Mouse (Mus musculus): ENCODE measurements around the gene Zfp512b.

Gene Zfp512b

DNA sequence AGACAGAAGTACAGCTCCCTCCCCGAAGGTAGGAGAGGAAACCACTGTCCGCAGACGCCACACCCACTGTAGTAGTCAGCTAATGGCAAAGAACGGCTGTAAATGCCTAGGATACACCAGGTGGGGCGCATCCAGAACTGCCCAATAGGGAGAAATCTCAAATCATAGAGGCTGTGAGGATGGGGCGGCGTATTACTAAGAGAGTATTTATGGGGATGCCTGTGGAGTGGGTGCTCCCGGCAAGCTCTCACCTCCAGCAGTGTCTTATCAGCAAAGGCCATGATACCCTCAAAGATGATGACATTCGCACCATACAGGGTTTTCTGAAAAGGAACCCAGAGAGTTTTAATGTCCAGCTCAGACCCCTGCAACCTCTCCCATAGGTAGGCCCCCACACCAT lies 18.6 kb downstream of the Zfp512b start:
- no peak for DNase-seq (ENCODE audit: extremely low spot score, low read depth, low spot score)

DNA sequence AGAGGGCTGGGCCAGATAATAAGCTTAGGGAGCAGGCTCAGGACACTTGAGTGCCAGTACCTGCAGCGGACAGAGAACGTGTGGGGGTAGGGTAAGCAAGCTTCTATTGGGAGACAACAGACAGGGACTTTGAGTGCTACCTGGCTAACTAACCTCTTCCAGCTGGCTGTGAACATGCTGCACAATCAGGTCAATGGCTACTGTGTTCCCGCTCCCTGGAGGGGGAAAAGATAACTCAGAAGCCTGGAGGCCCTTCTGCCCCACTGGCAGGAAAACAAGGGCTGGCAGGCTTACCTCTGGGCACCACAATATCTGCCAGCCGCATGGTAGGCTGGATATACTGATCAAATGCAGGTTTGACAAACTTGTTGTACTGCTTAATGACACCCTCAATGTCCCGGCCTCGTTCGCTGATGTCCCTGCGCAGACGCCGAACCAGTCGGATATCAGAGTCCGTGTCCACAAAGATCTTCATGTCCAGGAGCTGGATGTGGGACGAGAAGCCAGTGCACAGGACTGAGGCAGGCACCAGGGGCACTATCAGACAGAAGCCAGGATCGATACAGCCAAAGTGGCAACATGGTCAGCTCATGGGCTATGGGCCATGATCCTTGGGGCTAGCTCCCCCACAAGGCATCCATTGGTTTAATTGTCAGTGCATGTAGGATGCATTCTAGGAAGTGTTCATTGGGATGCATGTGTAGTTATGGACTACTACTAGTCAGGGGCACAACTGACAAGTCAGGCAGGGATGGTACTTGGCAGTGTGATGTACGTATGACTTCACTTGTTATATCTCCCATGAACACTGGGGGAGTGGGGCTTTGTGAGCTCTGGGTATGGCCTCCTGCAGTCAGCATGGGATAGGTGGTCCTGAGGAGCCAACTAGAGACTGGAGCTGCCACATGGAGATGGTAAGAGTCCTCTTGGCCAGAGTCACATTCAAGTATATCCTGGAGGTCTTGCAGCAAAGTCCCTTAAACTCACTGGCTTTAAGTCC lies 19.4 kb downstream of the Zfp512b start:
- no peak for DNase-seq (ENCODE audit: extremely low spot score, low read depth, low spot score)

DNA sequence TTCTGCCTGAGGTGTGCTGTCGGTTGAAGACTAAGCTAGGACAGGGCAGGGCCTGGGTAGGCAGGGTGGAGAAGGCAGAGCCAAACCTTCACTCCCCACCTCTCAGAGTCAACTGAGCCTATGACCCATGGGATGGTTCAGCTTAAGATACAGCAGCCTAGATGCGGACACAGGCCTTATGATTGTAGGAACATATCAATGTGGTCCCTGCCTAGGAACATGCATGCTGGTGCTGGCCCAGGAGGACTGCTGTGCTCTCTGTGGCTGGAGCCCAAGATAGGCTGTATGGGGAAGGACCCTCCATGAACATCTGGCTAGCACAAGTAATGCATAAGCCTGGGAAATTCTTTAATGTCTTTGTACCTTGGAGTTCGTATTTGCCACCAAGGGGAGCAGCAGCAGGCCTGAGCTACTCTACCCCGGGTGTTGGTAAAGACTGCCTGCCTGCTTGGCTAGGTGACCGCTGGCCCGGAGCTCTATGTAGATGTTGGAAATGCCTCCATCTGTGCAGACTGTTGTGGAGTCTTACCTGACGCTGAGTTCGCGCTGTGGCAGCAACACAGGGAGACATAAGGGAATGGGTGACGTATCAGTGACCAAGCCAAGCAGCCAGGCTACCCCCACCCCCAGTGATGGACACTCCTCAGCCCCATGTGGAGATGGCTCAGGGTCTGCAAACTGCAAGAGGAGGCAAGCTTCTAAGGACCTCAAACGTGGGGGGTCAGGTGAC lies 20.5 kb downstream of the Zfp512b start:
- no peak for DNase-seq (ENCODE audit: extremely low spot score, low read depth, low spot score)

DNA sequence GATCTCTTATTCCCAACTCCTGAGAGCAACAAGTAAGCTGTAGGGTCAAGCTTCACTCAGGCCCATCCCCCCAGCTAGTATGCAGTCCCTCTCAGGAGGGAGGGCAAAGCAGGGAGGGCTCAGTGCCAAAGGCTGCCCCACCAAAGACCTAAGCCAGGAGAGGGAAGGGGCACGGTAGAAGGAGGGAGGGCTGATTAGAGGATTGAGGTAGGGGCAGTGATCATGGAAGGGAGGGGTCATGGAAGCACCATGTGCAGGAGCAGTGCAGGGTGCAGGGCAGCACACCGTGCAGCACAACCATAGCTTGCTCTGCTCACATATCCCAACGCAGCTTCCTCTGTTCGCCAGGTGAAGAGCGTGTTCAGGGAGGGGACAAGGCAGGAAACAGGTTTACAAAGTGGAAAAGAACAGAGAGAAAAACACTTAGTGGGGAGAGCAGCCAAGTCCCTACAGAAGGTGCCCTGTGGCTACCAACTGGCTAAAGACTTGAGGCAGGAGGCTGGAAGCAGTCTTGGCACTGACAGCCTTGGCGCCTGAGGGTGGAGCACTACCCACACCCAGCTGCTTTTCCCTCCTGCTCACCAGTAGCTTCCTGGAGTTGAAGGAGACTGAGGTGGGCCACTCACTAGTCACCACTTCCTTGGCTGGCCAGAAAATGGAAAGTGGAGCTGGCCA lies 21.5 kb downstream of the Zfp512b start:
- no peak for DNase-seq (ENCODE audit: extremely low spot score, low read depth, low spot score)

DNA sequence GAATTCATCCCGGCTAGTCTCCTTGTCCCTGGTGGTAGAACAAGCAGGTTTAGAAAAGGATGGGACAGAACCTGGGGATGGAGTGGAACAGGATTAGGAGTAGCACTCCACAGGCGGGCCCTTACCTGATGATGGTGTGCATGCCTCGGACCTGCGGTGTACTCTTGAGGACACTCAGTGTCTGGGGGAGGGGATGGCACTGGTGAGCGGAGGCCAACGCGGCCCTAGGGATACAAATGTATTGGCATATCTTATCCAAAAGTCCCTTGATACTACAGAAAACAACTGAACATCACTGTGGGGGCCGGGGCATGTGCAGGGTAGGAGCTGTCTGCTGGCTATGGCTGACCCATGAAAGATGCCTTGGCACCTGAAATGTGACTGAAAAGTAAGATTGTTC lies 22.2 kb downstream of the Zfp512b start:
- no peak for DNase-seq (ENCODE audit: extremely low spot score, low read depth, low spot score)

DNA sequence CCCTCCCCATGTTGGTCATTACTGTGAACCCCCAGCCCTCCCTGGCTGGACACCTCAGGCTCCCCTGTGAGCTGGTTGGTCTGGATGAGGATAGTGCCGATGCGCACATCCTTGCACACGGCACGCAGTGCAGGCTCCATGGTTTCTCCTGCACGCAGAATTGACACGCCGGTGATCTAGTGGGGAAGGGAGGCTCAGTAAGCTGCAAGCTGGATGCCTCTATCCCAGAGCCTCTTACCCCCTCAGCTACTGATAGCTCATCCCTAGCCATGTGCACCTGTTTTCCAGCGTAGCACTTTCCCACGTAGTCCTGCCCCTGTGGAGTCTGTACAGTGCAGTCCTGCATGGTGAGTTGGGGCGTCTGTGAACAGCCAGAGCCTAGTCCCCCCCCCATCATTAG lies 22.7 kb downstream of the Zfp512b start:
- no peak for DNase-seq (ENCODE audit: extremely low spot score, low read depth, low spot score)

DNA sequence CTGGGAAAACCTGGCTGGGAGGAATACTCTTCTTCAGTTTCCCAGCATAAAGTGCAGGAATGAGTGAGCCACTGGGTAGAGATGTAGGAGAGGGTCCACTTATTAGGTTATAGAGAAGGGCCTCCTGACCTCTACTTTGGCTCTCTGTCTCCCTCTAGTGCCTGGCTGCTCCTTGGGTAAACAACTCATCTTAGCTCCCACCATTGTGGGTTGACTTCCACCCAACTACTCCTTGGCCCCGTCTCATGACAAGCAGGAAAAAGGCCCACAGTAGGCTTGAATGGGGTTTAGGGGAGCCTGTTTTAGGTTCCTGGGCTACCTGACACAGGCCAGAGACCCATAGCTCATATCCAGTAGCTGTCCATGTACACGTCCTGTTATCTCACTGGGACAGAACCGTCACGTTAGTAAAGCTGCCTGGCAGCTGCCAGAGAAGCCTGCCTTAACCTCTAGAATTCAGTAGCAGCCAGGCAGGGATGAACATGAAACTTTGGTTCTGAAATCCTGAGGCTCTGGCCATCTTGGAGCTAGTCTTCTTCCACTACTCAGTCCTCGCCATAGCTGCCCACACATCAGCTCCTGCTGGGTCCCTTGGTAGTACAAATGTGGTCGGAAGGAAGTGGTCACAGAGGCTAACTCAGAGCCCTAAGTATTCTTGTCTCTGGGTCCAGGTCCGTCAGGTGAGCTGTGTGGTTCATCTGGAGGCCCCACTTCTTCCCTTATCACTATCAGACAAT lies 24.2 kb downstream of the Zfp512b start:
- DNase-seq (ENCODE audit: extremely low spot score, low read depth, low spot score), result no peak

DNA sequence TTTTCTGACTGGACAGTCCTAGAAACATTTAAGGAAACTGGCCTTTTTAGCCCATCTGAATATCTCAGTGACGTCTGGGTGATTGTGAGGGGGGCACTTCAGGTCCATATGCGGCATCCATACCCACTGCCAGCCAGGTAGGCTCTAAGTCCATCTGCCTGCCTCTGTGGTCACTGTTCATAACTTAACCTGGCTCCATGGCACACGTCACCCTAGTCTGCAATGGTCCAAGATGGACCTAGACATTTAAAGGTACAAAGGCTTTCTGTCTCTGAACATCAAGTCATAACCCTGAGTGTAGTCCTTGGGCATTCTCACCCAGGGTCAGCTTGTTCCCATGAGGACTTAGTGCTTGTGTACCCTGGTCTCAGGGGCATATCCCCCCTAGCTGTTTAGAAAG lies 25.3 kb downstream of the Zfp512b start:
- no peak for DNase-seq (ENCODE audit: extremely low spot score, low read depth, low spot score)

DNA sequence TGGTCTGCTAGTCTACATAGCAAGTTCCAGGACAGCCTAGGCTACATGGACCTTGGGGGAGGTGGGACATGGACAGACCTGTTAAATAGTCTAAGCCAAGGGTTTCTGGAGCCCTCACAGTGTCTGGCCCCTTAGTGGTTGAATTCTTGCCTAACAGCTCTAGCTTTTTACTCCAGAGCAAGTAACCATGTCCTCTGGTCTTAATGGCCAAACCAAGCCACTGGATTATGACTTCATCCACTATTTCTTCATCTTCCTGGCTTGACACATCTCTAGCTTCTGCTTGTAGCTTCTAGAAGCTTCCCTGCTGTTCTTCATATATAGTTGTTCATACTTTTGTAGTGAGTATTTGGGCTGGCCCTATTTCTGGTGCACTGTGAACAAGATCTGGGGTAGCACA lies 38.8 kb downstream of the Zfp512b start:
- no peak for DNase-seq (ENCODE audit: extremely low spot score, low read depth, low spot score)

DNA sequence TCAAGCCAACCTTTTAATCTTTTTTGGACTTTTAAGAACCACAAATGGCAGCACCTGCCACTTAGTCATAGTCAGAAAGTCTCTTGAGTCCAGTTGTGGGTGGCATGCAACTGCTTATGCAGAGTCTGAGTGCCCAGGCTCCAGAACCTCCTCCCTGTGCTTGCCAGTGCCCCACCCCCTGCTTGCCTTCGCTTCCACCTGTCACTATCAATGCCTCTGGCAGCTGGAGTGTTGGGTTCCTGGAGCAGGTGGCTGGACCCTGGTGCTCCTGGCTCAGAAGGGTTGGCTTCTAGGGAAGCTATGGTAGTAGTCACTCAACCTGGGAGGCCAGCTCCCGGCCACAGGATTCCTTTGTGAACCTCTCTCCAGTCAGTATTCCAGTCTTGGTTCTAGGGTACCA lies 42.4 kb downstream of the Zfp512b start:
- DNase-seq (ENCODE audit: extremely low spot score, low read depth, low spot score), result no peak

DNA sequence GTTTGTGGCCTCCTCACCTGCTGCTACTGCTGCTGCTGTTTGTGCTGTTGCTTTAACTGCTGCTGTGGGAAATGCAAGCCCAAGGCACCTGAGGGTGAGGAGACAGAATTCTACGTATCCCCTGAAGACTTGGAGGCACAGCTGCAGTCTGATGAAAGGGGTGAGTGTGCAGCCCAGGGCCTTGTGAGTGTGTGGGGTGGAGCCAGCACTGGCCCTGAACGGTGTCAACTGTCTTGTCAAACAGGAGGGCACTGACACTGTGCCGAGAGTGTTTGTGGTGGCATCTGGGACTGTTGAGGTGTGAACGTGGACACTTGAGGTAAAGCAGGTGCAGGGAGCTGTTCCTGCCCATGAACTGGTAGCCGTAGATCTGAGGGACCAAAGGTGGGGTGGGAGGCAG lies 43.9 kb downstream of the Zfp512b start:
- no peak for DNase-seq (ENCODE audit: extremely low spot score, low read depth, low spot score)

DNA sequence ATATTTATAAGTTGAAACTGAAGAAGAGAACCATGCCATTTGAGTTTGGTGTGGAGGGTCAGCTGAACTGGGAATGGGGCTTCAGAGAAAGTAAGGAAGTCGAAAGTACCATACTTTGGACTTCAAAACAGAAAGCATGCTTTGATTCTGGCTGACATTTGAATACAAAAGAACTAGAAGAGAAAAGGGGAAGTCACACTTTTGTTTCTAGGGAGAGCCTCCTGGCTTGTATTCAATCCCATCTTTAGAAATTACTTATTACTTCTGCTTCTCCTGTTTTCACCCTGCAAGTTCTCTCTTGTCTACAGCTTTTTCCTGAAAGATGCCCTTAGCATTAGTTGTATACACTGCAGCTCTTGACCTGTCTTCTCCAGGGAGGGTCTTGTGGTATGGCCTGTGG lies 44.4 kb downstream of the Zfp512b start:
- DNase-seq (ENCODE audit: extremely low spot score, low read depth, low spot score), result no peak

DNA sequence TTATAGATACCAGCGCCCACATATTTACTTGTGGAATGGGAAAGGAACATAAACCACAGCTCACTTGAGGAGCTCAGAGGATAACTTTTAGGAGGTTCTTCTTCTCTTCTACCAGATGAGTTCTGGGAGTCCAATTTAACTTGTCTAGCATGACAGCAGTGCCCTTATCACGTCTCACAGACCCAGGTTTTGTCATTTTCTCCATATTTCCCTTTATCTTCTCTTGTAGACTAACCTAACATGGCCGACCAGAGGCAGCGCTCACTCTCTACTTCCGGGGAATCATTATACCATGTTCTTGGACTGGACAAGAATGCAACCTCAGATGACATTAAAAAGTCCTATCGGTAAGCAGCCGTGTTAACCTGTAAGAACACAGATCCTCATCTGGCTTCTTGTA lies 46.5 kb downstream of the Zfp512b start:
- DNase-seq (ENCODE audit: extremely low spot score, low read depth, low spot score), result no peak

DNA sequence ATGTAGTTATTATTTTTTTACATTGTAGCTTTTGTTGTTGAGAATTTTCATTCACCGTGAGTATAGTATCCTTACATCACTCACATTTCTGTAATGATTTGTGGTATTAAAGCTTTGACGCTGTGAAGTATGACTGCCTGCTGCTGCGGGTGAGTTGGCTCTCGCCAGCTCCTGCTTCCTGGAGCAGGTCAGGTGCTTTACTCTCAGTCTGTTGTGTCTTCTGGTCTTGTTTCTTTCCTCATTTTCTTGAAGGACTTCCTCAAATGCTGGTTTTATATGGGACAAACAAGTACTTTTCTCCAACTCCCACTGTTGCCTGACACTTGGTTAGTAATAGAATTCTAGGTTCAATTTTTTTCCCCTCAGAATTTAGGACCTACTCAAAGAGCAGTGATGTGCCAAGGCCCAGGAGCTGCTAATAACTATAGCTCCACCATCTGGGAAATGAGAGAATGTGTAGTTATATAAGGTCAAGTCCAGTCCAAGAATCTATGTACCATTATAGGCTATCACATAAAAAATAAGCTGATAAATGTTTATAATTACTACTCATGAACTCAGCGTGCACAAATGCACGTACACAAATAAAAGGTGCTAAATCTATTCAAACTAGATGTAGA lies 50.7 kb downstream of the Zfp512b start:
- DNase-seq (ENCODE audit: extremely low spot score, low read depth, low spot score), result no peak

DNA sequence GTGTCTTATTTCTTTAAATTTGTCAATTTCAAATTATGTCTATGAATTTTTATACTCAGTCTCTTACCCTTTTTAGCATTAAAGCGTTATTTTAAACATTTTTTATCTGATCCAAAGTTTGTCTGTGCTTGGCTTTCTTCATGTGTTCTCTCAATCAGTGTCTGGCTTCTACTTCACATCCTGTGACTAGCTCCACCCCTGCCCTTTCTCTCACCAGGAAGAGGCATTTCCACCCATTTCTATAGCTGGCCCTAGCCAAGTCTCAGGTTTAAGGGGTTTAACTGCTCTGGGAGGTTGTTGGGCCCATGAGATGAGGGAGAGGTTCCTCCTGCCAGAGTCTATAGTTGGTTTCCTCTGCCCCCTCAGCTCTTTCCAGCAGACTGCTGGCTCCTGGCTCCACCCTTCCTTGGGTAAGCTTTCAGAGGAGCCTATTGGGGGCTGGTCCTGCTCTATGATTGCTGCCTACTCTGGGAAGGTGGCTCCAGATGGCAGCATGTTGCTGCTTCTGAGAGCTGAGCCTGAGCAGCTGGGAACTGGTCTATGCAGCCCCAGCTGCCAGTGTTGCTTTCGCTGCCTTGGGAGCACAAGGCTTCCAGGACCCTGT lies 55.1 kb downstream of the Zfp512b start:
- DNase-seq (ENCODE audit: extremely low spot score, low read depth, low spot score), result no peak

DNA sequence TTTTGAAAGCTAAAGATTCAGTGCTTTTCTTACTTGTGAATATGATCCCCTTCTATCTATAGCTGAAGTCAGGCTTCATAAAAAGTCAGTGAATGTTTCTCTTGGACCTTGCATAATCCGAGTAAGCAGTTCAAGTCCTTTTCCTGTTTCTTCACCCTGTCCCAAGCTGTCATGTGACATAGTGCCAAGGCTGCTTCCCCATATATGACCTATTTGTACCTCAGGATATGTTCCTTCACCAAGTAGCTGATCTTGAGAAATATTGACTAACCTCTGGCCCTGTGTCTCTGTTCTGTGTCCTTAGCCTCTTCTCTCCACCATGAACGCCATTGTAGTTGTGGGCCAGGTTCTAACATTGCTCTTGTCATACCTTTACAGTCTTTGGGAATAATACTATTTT lies 56.2 kb downstream of the Zfp512b start:
- no peak for DNase-seq (ENCODE audit: extremely low spot score, low read depth, low spot score)

DNA sequence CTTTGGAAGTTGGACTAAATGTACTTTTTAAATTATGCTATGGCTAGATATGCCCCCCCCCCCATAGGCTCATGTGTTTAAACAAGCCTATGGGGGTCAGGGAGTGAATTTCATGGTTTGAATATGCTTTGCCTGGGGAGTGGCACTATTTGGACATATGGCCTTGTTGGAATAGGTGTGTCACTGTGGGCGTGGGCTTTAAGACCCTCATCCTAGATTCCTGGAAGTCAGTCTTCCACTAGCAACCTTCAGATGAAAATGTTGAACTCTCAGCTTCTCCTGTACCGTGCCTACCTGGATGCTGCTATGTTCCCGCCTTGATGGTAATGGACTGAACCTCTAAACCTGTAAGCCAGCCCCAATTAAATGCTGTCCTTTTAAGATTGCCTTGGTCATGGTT lies 60.0 kb downstream of the Zfp512b start:
- DNase-seq (ENCODE audit: extremely low spot score, low read depth, low spot score), result no peak
